Mouse (Mus musculus): ENCODE data around the gene Prkag2.
A peak's percentile ranks its signal among the peaks of the same experiment; 100 is the strongest.

Prkag2 gene

DNA sequence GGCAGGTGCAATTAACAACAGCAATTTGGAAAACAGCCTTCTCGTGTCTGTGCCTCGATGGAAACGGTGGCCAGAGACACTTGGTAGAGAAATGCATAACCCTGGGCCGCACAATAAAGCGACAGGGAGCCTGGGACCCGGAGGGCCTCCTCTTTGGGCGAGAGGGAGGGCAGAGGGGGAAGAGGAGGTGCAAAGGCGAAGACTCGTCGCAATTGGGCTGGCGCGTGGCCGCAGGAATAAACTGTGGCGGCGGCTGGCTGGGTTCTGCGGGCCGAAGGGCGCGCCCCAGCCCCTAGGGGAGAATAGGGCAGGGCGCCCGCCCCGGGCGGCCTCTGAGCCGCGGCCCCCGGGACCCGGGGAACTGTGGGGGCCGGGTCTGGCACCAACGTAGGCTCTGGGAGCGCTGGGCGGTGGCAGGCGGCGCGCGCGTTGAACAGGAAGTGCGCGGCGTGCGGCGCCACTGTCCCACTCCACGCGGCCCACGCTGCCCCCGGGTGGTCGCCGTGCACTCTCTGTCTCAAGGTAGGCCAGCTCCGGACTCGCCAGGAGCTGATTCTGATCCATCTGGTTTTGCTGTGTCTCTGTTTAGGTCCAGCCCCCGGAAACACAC, at the start of gene Prkag2:
Gene Prkag2, minus strand, starts transcription at position 127 of the 610 bp plus-strand sequence.
- DNase-seq (ENCODE audit: low spot score in 2 of 2): no peak

DNA sequence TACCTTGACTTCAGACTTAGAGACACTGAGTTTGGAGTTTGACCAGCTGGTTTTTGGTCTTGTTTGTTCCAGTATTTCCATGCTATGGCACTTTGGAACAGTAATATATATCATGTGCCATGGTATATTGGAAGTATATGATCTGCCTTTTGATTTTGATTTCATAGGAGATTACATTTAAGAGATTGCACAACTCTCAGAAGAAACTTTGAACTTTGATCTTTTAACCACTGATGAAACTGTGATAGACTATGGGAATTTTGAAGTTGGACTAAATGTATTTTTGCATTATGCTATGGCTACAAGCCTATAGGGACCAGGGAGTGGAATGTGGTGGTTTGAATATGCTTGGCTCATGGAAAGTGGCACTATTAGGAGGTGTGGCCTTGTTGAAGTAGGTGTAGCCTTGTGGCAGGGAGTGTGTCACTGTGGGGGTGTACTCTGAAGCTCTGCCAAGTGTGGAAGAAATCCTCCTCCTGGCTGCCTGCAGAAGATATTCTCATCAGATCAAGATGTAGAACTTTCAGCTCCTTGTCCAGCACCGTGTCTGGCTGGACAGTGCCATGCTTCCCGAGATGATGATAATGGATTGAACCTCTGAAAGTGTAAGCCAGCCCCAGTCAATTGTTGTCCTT, 49.0 kb upstream of the Prkag2 start:
- no peak for DNase-seq (ENCODE audit: low spot score in 2 of 2)

DNA sequence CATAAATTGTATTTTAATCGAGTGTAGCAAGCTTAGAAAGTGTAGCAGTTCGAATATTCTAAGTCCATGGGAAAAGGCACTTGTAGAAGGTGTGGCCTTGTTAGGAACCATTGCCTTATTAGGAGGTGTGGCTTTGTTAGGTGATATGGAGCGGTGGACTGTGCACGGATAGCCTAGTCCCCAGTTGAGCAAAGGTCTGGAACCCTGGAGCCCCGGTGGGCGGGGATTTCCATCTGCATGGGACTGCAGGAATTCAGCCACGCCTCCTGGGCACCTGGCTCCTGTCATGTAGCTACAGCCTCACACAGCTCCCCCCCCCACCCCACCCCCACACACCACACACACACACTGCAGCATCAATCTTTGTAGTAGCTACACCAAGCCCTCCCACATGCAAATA, 46.3 kb upstream of the Prkag2 start:
- DNase-seq (ENCODE audit: low spot score in 2 of 2): no peak

DNA sequence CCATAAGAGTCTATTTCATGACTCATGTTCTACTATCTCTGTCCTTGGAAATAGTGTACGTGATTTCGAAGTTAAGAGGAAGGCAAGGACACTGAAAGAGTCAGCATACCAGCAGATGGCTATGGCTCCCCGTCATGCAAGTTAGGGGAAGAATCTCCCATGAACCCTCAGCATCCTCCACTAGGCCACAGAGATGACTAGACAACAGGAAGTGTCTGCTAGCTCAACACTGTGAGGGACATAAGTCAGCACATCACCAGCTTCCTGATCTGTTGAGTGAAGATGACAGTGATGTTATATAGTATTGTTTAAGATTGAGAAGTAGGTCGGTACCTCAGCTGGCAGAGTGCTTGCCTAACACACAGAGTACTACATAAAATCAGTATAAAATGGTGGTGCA, 27.4 kb upstream of the Prkag2 start:
- no peak for DNase-seq (ENCODE audit: low spot score in 2 of 2)

DNA sequence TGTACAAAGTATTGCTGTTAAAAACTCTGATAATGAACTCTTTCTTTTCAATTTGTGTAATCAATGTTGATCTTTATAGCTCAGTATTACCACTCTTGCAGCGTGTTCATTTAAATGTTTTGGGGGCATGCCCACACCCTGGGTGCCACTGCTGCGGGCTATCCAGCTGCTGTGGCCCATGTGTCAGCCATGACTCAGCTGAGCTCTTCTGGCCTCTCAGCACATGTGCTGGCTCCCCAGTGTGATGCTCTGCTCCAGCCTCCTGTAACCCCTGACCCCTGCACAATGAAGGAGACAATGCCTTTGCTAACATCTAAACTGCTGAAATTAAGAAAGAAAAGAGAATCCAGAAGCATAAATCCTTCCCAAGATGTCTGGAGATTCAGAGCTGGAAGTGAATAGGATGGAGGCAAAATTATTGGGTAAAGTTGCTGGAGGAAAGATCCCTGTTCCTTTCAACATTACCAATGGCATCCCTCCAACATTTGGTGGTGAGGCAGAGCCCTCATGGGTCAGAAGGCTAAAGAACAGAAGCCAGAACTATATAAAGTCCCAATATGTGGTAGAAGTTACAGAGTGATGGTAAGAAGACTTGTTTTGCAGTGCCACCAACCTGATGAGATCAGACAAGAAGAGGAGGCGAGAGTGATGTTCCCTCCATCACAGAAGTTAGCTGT, 25.6 kb upstream of the Prkag2 start:
- no peak for DNase-seq (ENCODE audit: low spot score in 2 of 2)

DNA sequence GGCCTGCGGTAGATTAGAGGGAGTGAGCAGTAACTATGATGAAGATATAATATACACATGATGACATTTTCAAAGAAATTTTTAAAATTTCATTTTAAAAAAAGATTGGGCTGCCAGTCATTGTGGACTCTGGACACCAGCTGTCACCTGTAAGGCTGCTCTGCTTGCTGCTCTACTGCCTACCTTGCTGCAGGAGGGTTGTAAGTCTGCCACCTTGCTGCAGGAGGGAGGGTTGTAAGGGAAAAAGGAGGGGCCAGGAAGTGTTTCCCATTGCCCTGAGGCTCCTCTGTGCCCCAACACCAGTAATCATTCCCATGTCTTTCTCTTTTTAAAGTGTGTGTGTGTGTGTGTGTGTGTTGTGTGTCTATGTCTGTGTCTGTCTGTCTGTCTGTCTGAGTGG, 22.1 kb upstream of the Prkag2 start:
- no peak for DNase-seq (ENCODE audit: low spot score in 2 of 2)

DNA sequence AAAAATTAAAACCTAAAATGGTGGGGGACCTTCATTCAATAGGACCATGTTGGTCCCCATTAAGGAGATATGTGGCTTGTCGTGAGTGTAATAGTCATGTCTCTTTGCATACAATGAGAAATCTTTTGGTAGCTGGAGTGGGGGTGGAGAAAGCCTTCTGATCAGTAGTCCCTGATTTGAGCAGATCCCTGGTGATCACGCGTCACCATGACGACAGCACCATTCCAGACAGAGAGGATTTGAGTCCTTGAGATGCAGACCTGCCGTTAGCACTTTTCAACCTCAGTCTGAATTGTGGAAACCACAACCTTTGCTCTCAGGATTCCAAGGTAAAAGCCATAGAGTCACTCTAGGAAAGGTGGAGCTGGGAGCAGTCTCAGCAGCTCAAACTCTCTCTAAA, 18.7 kb upstream of the Prkag2 start:
- no peak for DNase-seq (ENCODE audit: low spot score in 2 of 2)

DNA sequence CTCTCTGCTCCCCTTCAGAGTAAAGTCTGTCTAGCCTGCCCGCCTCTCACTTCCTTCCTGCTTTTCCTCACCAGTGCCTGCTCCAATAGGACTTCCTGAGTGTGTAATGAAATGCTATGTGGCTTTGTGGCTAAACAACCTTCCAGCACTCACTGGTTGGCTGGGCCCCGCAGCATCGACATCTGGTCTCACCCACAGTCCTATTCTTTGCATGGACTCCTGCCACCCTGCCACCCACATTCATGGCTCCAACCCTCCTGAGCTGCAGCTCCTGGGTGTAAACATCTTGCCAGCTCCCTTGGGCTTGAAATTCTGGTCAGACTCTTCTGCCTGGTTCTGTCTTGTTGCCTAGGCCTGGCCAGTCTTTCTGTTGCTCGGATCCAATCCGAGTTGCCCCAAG, 15.6 kb upstream of the Prkag2 start:
- no peak for DNase-seq (ENCODE audit: low spot score in 2 of 2)

DNA sequence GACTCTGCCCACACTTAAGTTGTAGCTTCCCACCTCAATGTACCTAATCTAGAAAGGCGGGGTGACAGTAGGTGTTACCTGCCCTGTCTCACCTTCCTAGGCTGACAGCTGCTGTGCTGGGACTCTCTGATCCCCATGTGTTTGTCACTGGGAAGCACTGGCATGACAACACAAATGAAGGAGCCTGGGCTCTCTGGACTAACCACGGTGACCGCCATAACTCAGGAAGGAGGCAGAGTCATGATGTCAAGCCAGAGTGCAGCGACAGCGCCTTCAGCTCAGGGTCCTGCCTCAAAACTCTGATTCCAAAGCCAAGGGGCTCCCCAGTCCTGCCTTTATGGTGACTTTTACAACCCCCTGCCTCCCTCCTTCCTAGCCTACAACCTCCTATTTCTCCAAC, 14.8 kb upstream of the Prkag2 start:
- DNase-seq (ENCODE audit: low spot score in 2 of 2): no peak

DNA sequence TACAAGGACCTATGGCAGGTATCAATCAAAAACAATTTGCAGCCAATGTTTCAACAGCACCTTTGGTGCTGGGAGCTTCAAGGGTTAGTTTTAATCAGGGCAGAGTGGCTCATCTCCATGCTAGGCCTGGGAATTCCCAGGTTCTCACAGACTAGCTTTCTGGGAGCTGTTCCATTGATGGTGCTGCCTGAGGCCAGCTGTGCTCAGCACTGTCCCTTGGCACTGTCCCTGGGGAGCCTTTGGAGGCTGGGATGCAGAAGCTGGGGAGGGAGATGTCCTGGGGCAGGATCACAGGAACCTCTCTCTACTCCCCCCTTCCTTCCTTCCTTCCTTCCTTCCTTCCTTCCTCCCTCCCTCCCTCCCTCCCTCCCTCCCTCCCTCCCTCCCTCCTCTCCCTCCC, 13.7 kb upstream of the Prkag2 start:
- no peak for DNase-seq (ENCODE audit: low spot score in 2 of 2)

DNA sequence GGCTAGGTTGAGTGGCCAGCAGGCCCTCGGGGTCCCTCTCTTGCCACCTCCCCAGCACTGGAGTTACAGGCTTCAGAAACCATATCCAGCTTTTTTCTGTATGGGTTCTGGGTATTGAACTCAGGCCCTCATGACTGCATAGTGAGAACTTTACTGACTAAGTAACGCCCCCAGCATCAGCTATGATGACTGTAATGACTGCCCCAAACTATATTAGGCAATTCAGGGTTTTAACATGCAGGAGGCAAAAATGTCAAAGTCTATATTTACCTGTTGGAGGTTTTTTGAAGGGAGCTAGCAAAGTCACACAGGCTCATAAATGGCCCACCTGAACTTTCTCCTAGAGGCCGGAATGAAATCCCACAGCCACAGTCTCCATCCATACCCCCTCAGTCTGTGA, 9.9 kb upstream of the Prkag2 start:
- DNase-seq (ENCODE audit: low spot score in 2 of 2): no peak

DNA sequence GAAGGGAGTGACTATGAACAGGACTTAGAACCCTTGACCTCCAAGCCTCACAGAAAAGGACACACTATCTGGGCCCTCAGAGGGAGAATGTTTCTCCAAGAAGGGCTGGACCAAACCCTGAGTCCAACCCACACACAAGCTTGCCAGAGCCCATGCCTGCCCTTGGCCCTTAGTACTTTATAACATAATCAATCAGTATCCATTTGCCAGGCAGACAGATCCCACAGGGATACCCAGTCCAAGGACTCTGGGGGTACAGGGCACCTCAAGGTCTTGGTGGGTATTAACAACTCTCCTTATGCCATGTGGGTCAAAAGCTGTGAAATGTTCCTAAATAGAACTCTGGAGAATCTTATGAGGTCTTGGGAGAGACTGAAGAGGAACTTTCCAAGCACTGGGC, 5.3 kb upstream of the Prkag2 start:
- DNase-seq (ENCODE audit: low spot score in 2 of 2): no peak

DNA sequence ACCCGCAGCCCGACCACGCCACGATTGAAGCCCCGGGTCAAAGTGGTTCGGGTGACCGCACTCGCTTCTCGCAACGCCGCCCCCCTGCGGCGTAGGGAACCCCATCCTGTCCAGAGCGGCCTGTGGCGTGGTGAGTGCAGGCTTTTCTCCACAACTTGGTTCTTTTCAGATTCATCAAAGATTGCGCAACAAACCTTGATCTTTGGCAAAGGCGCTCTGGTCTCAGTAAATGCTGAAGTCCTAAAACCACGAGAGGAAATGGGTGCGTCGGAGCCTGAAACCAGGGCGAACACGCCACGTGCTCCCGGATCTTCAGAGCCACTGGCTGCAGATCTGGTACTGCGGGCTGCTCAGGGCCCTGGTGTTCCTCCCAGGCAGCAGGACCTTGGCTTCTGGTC, 683 bp upstream of the Prkag2 start:
- no peak for DNase-seq (ENCODE audit: low spot score in 2 of 2)

DNA sequence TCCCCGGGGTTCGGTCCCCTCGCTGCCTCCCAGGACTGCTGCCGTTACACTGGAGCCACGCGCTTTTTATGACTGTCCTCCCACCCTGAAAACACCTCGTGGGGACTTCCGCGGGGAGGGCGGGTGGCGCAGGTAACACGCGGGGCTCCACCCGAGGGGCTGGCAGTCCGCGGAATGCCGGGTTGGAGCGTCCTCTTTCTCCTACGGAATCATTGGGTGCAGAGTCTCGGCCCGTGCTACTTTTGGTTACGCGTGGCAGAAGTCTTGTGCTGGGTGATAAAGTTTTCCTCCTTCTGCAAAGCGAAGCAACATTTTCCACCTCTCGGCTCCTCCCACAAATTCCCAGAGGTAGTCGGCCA, 306 bp downstream of the Prkag2 start:
- DNase-seq (ENCODE audit: low spot score in 2 of 2): no peak

DNA sequence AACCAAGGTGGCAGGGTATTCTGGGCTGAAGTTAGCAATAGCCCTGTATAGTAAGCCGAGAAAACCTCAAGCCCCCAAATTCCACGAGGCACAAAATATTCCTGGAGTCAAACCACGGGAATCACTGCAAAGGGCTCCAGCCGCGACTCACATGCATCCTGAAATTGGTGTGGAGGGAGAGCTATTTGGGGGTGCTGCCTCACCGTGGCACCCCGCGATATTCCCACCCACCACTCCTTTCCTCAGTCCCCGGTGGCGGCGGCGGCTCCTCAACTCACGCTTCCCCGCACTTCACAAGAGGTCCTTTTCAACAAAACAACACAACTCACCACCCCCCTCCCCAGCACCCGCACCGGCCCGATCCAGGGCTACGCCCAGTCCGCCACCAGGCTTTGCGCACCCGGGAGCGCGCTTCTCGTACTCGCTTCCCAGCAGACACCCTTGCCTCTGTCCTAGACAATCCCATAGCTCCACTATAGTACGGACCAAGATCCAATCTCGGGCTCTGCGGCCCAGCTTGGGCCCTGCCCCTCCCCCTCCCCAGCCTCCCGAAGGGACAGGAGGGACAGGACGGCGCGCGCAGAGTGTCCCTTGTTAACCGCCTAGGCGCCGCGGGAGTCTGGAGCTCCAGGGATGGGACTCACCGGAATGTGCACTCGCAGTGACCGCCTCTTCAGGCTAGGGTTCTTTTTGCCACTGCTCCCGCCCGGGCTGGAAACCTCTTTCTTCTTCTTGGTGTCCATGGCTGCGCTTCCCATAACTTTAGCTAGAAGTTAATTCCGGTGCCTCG, 880 bp downstream of the Prkag2 start:
- DNase-seq (ENCODE audit: low spot score in 2 of 2): peak in 1 of 2 experiments; percentile 42

DNA sequence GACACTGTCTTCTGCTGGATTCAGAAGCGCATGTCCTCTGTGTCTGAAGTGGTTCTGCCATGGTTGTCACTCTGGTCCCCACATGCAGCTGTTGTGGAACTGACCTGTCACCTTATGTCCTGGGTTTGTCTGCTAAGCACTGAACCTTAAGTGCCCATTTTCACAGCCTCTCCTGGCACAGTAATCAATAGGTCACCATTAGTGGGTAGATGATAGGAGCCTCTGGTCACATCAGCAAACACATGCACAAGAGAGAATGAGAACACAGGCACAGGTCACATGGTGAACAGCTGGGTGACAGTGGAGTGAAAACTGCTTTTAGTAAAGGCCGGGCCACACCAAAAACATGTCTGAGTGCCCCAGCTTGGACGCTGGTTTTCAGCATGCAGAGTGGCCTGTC, 2.6 kb downstream of the Prkag2 start:
- DNase-seq (ENCODE audit: low spot score in 2 of 2): no peak

DNA sequence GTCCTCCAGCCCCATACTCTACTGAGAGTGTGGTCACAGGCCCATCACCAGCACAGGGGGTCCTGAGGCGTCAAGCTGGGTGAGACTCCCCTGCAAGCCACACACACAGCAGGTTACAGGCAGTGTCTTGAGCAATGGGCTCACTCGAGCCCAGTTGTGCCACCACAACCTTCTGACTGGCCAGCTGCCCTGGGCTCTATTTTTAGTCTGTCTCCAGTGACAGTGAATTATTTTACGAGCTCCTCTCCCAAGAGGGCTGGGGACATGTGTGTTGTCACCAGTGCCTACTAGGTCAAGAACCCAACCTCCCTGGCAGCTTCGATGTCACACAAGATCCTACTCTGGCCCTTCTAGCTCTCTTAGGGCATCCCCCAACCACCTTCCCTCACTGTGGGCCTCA, 4.0 kb downstream of the Prkag2 start:
- DNase-seq (ENCODE audit: low spot score in 2 of 2): no peak

DNA sequence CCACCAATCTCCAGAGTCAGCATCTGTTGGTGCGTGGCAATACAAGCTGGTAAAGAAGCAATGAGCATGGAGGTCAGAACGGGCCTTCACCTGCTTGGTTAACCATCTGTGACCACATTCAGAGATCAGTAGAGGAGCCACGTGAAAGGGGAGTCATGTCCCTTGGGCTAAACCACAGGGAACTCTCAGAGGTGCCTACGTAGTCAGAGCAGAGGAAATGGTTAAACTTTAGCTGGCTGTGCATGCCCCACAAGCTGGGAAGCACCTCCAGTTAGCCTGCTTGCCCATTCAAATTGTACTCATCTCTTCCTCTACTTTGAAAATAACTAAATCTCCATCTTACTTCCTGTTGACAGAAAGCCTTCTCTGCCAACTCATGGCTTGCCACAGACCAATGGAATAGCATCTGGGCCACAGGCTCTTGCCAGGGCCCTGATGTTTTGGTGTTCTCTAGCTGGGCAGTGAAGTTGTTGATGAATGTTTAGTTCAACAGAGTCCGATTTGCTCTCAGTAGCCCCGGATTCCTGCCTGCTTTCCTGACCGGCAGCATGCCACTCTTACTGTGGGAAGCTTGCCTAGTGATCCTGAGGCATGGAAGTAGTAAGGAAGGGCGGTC, 7.7 kb downstream of the Prkag2 start:
- DNase-seq (ENCODE audit: low spot score in 2 of 2): no peak

DNA sequence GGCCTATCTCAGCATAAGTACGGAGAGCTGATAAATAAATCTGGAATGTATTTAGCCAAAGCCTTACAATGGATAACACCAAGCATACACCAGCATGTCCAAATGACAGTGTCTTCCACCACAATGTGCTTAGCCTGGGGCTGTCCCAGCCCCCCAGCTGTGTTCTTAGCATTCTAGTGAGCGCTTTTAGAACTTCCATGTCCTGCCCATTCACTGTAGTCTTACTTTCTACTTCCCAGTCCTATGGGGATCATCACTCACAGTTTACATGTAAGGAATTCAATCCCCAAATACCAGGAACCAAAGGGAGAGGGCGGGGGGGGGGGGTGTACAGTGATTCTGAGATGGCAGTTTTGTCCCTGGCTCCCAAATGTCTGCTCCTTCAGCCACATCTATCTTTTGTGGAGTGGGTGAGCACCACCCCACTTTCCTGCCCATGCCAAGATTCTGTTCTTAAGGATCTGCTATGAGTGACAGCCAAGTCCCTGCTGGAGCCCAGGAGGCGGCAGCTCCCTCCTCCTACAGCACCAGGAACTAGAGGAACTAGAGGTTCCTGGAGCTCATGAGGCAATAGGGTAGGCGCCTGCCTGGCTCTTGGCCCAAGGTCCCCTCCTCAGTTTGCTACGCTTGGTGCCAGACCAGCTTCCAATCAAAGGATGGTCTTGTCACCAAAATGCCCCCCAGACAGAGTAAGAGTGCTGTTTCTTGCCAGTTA, 11.0 kb downstream of the Prkag2 start:
- DNase-seq (ENCODE audit: low spot score in 2 of 2): no peak

DNA sequence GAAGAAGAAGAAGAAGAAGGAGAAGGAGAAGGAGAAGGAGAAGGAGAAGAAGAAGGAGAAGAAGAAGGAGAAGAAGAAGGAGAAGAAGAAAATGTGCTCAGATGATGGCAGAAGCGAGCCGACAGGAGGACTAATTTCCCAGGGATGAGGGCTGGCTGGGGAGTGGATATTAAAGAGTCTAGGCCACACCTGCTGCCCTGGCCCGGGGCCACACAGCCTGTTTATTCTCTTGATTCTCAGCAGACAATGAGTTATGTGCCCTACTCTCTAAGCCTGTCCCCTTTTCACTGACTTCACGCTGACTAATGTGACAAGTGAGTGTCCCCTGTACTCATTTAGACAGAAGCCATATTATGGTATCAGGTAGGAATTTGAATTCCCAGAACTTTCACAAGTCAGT, 11.8 kb downstream of the Prkag2 start:
- peak in 1 of 2 experiments; percentile 42 for DNase-seq (ENCODE audit: low spot score in 2 of 2)

DNA sequence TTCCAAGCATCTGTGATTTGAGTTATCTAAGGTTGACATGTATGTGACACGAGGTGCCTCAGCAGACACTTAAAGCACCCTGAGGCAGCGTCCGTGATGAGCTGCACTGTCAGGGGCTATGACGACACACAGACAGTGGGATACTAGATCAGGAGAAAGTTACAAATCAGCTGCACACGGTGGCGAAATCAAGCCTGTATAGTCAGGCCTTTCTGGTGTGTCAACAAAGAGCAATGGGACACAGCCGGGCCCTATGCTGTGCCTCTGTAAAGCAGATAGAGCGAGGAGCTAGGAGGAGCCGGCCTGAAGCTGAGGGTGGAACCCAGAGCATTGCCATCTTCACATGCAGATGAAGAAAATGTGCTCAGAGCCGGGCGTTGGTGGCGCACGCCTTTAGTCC, 12.3 kb downstream of the Prkag2 start:
- DNase-seq (ENCODE audit: low spot score in 2 of 2): no peak

DNA sequence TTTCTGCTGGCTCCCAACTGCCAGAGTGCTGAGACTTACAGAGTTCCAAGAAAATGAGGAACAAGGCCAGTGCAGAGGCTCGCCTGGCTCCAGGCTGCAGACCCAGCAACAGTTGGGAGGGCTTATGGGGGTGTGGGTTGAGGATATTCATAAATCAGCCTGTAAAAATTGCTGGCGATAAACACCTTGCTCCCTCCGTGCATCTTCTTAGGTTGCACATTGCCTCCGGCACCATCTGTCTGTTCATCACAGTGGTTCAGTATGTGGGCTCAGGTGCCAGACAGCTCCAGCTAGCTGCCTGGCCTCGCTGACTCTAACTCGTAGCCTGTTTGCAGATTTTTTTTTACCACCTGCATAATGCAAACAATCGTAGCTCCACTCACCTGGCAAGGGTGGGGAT, 13.4 kb downstream of the Prkag2 start:
- no peak for DNase-seq (ENCODE audit: low spot score in 2 of 2)

All from cerebellum, postnatal 4 days (tissue).